Mouse (Mus musculus) inflammation-experienced regulatory T-cells, adult 6 months (primary cell): ENCODE measurements at regions not wholly inside any gene's neighbourhood (a gene's known extent, or its start where the extent isn't known, plus 50 kb on each side); places are given as distances from the start of the nearest gene placed in this dataset.

Source experiments
- ATAC-seq: one replicate; pipeline ENCODE4 v1.8.0; 2017

DNA sequence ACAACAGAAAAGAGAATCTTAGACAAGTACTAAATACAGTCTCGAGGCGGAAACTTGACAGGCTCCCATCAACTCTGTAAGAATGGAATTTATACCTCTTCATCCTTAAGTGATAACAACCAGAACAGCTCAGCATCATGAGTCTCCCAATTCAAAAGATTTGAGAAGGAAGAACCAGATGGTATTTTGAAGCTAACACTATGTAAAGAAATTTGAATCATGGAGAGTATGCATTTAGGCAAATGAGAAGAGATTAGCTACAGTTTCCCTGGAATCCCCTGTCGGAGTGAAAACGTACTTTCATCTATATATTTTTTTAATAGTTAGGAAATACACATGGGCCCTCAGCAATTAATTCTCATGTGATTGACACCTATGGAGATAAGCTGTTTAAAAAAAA is 140.9 kb downstream of the Nrip1 start:
- ATAC-seq: no peak

DNA sequence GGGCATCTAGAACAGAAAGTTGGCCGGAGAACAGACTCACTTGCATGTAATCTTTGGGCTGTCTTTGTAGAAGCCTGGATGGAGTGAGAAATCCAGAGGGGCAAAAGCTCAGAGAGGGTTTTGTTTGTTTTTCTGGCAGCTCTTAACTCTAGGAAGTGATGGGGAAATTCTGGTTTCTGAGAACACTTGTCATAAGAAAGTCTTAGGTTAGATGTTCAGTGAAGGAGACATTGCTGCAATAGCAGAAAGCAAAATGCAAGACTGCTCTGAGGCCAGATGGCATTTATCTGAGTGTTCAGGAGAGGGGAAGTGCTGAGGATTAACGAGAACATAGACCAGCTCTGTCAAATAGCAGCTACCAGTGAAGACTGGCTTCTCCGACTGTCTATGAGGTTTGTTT is 141.5 kb downstream of the Nrip1 start:
- ATAC-seq: no peak

DNA sequence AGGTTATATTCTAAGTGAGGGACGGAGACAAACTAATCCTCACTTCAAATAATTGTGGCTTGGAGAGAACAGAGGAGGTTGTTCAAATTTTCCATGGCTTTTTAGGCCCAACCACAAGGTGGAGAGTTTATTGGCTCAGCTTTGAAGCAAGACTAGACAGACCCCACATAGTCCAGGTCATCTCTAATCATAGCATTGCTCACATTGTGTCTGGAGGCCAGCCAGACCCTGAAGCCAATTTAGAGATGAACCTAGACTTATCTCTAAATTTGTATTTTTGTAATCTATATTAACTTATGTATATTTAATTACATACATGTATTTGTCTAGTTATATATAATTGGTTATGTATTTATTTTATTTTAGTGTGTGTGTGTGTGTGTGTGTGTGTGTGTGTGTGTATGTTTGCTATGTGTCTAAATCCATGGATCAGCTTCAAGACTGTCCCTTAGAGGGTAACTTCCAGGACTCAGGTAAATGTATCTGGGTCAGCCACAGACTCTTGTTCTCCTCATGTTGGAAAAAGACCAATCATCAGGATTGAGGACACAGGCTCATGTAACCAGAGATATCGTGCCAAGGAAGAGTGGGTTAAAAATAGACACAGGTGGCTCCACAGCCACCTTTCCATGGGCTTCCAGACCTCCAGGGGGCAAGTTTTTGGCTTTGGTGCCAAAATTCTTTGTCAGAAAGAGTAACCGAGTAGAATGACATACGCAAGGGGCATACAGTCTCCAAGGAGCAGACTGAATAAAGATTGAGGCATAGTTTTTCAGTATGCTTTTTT is 142.9 kb downstream of the Nrip1 start:
- ATAC-seq: no peak

DNA sequence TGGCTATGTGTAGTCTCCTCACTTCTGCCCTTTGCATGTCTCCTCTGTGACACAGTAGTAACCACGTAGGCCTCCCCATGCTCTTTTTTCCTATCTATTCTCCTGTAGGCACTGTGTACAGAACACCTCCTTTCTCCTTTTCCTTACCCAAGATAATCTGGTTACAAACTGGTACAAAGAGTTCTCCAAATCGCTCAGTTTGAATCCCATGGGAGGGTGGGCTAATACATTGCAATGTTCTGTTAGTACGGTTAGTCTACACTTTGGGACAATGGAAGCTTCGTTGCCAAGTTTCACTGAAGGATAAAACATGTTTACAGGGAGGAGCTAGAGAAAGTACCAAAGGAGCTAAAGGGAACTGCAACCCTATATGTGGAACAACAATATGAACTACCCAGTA is 145.2 kb downstream of the Nrip1 start:
- no peak for ATAC-seq

DNA sequence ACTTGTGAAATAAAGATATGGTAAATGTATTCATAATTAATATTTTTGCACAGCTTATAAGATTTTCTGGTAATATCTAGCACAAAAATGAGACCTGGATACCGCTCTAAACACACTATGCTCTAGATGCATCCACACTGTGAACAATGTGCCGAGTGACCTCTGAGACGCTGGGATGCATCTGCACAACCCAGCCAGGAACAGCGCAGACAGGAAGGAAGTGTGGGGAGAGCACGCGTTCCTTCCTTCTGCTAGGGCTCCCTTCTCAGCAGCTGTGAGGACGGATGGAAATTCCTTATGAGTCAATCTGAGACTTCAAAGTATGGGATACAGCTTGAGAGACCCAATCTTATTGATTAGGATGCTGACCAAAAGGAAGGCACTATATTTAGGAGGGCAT is 147.2 kb downstream of the Nrip1 start:
- peak; percentile 21 for ATAC-seq

DNA sequence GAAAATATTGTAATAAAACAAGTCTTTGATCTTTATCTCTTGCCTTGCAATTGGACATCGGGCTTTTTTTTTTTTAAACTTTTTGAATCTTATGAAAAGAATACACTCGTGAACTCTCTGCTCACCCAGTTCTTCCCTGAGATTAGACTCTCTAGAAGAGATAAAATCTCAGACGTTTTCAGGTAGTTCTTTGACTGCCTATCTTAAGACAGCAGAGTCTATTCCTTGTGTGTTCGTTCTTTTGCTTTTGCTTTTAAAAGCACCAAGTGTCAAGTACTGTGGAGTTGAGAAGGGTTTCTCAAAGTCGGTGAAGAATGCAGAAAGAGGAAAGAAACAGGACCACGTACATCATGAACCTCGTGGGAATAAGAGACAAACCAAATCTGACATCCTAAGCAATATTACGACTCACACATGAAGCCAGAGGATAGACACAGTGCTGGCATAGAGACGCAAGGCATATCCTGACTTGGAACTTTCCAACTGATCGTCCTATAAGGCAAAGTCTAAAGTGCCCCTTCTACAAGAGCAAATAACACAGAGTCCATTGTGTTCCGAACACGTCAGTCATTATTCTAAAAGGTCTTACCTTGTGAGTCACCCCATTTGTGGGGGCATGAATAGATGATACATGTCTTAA is 147.9 kb downstream of the Nrip1 start:
- peak; percentile 34 for ATAC-seq

DNA sequence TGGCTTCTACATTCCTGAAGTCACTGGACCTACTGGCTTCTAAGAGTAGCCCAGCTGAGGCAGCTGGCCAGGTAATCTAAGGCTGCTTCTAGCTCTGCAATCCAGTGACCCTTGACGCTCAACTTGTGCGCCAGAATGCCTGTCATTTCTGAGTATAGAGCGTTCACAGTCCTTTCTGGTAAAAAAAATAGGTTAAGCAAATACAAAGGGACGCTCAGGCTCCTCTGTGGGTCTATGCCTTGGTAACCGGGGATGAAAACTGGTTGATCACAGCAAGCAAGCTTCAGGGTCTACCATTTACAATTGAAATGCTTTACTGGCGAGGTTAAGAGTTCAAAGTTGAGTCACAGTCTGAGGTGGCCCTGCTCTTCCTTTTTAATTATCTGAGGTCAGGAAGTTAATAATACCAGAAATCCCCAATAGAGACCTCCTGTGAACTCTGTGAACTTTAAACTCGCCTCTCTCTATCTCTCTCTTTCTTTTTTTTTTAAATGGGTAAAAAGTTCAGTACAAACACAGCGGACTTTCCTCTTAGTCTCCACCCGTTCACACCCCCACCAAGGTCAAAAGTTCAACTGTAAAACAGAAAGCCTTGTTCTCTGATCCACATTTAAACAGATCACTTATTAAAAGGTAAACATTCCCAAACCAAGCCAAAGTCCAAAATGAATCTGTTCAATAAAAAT is 148.6 kb downstream of the Nrip1 start:
- peak; percentile 59 for ATAC-seq

DNA sequence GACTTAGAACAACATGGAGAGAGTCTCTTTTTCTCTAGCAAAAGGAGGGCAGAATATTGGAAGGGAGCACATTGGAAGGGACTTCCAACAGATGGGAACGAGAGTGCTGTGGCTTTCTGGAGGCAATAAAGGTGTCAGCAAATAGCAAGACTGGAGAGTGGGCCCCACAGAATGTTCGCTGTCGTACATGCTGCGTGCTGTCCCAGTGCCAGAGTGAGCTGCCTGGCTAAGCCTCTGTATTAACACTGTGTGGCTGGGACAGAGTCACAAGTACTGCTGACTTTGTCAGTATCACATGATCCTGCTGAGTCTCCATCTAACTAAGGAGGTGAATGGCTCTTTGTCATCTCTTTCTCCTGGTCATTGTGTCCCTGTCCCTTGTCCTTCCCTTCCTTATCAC is 149.9 kb downstream of the Nrip1 start:
- ATAC-seq: no peak

DNA sequence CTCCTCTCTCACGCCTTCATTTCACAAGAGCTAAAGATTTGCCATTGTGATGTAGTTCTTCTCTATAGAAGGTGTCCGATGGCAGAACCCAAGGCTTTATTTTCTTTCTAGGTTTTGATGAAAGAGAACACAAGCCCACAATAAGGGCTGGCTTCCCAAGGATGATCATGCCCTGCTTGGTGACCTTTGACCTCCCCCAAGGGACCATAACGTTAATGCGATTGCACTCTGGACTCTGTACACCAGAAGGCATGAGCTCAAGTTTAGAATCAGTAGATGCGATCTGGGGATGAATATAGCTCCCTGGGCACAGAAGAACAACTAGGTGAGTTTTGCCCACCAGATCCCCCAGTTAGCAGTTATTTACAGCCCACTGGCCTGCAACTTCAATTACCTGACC is 150.7 kb downstream of the Nrip1 start:
- ATAC-seq: no peak

DNA sequence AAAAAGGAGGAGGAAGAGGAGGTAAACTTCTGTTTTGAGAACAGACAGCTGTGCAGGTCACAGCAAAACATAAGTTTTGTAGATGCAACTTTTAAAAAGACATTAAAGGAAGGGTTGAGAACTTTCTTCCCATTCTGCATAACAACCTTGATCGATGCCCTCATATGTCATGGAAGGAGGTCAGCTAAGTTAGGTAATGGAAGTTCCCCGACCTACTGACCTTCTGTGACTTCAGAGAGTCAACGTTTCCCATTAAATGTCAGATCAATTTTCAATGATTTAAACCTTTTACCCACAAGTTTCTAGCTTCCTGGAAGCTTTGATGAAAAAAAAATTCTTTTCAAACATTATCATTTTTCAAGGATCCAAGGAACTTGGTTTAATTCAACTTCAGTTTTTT is 153.2 kb downstream of the Nrip1 start:
- ATAC-seq: no peak

DNA sequence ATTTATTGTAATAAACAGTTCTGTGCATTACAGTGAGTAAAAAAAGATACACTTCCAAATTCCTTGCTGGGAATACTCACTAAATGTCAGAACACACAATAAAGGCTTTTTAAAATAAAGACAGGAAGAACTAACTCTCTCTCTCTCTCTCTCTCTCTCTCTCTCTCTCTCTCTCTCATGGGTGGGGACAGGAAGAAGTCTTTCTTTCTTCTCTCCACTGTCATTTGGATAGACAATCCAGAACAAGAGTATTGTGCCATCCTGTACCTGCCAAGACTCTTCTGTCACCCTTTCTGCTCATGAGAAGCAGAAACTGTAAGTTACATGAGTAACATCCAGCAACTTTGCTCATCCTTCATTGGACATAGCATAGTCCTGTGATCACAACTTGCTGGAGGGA is 154.4 kb downstream of the Nrip1 start:
- peak; percentile 71 for ATAC-seq

DNA sequence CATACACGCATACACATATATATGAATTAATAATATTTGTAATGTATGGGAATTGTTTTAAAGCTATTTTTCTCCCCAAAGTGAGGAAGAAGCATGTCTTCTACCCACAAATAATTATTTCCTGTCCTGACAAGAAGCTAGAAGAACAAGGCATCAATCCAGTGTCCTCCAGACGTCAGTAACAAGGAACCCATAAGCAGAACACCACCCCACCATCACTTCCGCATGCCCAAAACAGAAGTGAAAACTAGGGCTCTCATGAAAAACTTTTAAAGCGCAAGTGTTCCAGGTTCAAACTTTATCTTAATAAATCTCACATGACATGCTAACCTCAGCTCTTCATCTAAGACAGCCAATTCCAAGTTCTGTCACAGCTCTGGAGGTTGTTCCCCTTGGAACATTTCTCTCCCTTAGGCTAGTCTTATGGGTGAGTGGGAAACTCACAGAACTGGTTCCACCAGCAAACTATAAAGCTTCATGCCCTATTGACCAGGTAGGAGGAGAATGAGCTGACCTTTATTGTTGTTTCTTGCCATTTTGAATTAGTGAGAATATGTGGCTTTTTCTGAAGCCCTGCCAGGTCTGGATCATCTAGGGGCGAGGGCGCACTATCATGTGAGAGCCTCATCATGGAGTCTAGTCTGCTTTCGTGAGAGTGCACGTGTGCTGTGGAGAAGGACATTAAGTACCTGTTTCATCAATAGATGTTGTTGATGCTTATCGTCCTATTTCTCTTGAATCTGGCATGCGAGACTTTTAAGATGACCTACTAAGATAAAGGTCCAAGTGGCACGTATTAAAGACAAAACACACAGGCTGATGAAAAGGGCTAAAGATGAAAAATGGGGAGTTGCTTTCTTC is 155.1 kb downstream of the Nrip1 start:
- ATAC-seq: peak; percentile 52

DNA sequence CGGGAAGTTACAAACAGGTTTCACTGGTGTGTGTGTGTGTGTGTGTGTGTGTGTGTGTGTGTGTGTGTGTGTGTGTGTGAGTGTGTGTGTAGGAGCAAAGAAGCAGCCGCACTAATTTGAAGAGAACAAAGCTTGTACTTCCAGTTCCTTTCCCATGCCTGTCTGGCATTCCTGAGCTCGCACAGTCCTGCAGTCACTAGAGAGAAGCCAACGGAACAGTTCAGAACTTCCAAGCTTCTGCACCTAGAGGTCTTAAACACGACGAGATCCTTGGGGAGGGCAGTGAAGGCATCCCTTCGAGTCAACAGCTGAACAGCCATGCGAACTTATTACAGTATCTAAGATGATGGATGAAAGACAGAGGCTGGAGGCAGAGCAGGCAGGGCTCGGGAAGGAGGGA is 157.4 kb downstream of the Nrip1 start:
- no peak for ATAC-seq

DNA sequence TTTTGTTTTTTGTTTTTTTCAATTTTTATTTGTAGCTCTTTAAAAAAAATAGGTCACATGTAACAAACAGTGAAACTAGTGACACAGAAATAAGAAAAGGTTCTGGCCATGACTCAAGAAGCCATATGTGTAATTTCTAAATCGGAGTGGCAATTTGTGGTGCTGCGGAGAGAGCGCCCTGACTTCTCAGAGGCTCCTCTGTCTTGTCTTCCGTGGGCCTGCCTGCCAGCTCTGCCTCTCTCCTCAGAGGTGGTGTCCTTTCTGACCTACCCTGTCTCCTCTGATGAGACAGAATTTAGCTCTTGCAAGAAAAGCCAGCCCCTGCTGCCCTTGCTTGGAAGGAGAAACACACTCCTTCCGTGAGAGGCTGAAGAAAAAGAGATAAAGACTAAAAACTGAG is 158.1 kb downstream of the Nrip1 start:
- ATAC-seq: no peak

DNA sequence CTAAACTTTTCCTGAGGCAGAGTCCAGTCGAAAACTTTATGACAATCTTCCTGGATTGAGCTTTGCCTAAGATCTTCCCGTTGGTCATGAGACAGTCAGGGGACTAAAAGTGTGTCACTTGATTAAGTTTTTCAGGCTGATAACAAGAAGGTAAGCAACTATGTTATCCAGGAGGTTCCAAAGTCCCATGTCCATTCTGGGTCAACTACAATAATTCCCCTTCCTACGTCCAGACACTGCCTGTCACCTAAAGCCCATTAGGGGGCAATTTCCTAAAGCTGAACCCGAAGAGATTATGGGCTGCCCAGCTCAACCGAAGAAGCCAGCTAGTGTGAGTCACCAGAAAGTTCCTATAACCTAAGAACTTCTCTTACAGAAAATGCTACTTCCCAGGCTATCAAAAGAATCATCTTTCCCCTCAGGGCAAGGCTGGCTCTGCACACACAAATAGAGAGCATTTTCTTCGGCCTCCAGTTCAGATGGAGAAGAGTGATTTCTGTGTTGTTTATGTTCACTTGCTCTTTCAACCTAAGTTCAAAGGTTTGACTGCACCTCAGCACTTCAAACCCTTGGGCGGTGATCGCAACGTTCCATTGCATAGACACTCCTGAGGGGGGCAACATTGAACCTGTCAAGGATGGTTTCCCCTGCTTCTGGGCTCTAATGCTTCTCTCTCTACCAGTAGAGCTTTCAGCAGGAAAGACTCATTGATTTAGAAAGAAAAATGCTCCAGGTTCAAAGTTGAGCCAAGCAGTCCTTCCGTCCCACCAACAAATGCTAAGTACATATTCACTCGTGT is 171.7 kb downstream of the Nrip1 start:
- ATAC-seq: peak; percentile 99

DNA sequence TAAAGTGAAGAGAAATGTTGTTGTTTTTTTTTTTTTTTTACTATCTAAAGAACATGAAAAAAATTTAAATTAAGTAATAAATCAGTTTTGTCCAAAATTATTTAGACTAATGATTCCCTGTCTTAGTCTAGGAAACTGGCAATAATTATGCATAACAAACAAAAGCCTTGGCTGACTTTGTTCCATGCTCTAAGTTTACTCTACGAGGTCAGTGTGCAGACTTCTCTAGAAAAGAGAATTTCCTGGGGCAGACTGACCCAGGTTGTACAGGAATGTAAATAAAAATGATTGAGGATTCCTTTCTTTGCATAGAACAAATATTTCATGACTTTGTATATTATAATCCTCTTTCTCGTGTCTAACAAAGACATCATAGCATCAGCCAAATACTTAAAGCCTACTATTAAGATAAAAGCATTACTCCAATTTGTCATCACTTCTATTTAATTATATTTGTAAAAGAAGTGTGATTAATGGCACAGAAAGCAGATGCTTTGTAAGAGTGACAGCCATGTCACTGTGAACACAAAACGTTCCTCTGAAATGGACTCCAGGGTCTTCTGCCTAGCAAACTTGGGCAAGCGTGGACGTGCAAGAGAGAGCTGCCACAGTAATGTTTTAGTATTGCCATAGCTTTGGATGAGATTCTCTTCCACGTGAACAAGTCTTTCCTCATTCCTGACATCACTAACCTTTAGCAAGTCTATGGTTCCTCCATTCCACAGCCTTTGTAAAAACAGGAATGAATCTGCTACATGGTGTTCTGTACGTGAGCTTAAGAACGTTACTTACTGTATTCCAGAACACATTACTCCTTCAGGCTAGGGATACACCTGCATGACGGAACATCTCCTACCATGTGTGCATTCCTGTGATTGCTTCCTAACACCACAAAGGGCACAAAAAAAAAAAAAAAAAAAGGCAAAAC is 172.6 kb downstream of the Nrip1 start:
- ATAC-seq: no peak

DNA sequence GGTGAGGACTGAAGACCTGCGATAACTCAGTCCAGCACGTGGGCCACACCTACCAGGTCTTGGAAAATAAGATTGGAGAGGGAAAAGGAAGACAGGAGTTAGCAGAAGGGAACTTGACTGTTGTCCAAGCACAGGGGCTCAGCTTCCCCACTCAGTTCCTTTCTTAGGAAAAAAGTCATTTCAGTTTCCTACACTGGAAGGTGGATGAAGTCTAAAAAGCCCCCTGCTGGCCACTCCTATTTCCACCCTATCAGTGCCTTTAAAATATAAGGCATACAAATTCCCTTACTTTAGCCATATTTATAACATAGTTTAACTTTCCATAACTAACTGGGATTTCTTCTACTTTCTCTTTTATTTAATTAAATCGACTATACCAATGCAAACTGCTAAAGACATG is 173.4 kb downstream of the Nrip1 start:
- ATAC-seq: peak; percentile 39

DNA sequence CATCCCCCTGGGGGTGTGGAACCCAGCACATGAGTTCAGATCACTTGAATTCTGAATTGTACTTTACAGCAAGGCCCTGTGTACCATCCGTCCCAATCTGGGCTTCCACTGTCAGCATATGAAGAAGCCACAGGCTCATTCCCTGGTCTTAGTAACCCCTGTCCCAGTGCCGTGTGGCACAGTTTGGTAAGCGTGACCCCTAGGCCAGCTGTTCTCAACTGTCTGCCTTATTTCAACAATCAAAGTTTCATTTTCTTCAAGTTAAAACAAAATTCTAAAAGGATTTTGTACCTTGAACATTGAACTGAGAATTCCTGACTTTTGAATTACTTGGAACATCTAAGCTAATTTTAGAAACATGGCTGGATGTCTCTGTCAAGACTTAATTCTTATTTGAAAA is 174.6 kb downstream of the Nrip1 start:
- no peak for ATAC-seq

DNA sequence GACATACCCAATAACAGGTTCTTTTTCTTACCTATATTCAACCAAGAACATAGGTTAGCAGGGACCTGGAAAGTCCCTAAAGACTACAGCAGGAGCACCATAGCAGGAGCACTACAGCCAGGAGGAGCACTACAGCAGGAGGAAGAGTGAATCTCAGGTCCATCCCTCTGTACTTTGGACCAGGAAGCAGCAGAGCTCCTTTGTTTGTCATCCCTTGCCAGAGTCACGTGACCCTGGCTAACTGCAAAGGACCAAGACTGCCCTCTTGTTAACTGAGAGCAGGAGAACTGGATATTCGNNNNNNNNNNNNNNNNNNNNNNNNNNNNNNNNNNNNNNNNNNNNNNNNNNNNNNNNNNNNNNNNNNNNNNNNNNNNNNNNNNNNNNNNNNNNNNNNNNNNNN is 172.2 kb upstream of the Samsn1 start:
- no peak for ATAC-seq

DNA sequence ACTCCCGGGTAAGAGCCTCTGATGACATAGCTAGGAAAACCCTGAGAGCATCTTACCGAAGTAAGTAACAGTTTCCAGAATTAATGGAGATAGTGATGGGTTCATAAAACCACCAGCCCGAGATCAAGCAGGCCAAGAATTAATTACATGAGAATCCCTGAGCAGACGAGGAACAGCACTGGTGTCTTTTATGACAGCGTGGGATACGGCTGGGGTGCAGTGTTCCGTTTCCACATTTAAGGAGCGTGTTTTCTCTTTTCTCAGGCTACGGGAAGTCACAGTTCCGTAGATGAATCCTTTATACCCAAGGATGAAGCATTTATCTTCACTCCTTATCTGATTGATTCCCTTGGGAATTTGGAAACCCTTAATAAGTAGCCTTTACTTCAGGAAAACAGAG is 169.1 kb upstream of the Samsn1 start:
- no peak for ATAC-seq

DNA sequence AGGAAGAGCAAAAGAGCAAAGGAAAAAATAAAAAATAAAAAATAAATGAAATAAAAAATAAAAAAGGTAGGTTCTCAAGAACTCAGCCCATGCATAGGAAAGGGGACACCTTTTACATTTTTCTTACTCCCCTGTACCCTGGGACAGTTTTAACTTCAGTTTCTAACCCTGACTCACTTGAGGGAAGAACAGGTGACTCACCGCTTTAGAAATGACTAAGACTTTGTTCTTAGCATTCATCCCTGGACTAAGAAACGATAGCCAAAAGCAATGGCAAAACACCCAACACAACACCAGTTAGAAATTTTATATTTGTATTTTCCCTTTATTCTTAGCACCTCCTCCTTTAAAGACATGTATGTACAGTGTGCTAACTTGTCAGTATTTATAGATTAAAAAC is 161.5 kb upstream of the Samsn1 start:
- no peak for ATAC-seq
